Mouse (Mus musculus) hindbrain, embryonic 12.5 days (tissue): ENCODE measurements at regions not wholly inside any gene's neighbourhood (a gene's known extent, or its start where the extent isn't known, plus 50 kb on each side); places are given as distances from the start of the nearest gene placed in this dataset.

Experiments used
- ATAC-seq: fragments of 200-750 bp; cut with Nextera tagmentation; 2 replicates; pipeline ENCODE4 v1.8.0; 2017; ENCODE audit warnings: moderate TSS enrichment; ENCODE audit not compliant: low FRiP score
- H3K27ac ChIP-seq: fragments of 300-500 bp; sonication (generic); 2 replicates; pipeline ENCODE4 v1.5.1; 2016; ENCODE audit warnings: mild to moderate bottlenecking
- H3K27me3 ChIP-seq: fragments of 300-500 bp; sonication (generic); 2 replicates; pipeline ENCODE4 v1.6.1; 2016; ENCODE audit warnings: mild to moderate bottlenecking
- H3K36me3 ChIP-seq: fragments of 300-500 bp; sonication (generic); 2 replicates; pipeline ENCODE4 v1.6.1; 2016; ENCODE audit warnings: mild to moderate bottlenecking
- H3K4me1 ChIP-seq: fragments of 300-500 bp; sonication (generic); 2 replicates; pipeline ENCODE4 v1.6.1; 2016
- H3K4me2 ChIP-seq: fragments of 300-500 bp; sonication (generic); replicated peaks from 2 replicates; pipeline ENCODE4 v1.6.1; 2016; ENCODE audit warnings: mild to moderate bottlenecking
- H3K4me3 ChIP-seq: fragments of 300-500 bp; sonication (generic); 2 replicates; pipeline ENCODE4 v1.5.1; 2016; ENCODE audit warnings: mild to moderate bottlenecking
- H3K9ac ChIP-seq: fragments of 300-500 bp; sonication (generic); 2 replicates; pipeline ENCODE4 v1.6.1; 2016; ENCODE audit warnings: mild to moderate bottlenecking, moderate library complexity
- H3K9me3 ChIP-seq: fragments of 300-500 bp; sonication (generic); replicated peaks from 2 replicates; pipeline ENCODE4 v1.6.1; 2016; ENCODE audit warnings: mild to moderate bottlenecking
- whole genome bisulfite sequencing: fragments of 180-500 bp; shearing (Covaris S2); methylation state at CpG from one replicate; pipeline ENCODE4 v1.1.7; 2016; 5-methylcytosine and 5-hydroxymethylcytosine counted together

- Histone ChIP-seq H3K4me3 (no peak overlapping the region), H3K27me3 (no peaks in the 10 kb centered on the region), H3K27ac (no peak overlapping the region), H3K9me3 (no peaks in the 10 kb centered on the region), H3K36me3 (no peaks in the 10 kb centered on the region), H3K4me1 (no peaks in the 10 kb centered on the region), H3K9ac (no peak overlapping the region), H3K4me2 (no peak overlapping the region)
- 90% methylated on average over 10 of the region's 10 CpGs for WGBS
- ATAC-seq = no peak
Measured at GRCm38 (mm10) chr3:53729131-53729530, 72.0 kb upstream of the Frem2 start.

DNA sequence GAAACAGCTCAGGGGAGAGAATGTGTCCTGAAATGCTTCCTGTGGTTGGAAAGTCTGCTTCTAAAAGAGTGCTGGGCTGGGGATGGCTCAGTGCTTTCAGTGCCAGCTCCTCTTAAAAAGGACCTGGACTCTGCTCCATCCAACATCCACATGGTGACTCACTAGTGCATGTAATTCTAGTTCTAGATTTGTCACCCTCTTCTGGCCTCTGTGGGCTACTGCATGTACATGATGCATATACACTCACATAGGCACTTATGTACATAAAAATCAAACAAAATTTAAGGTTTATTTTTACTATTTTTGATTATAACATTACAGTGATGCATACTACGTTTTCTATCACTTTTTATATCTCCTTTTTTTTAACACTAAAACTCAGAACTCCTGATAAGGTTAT, 70.6 kb upstream of the Frem2 start:
- H3K27me3 ChIP-seq = no peaks in the 10 kb centered on the region
- H3K27ac ChIP-seq = no peak overlapping the region
- H3K9me3 ChIP-seq = no peaks in the 10 kb centered on the region
- no peak overlapping the region for H3K9ac ChIP-seq
- no peak overlapping the region for H3K4me3 ChIP-seq
- no peak overlapping the region for H3K4me2 ChIP-seq
- H3K4me1 ChIP-seq = no peaks in the 10 kb centered on the region
- 74% methylated on average over 1 of the region's 1 CpGs for WGBS
- ATAC-seq = no peak
- H3K36me3 ChIP-seq = no peaks in the 10 kb centered on the region

DNA sequence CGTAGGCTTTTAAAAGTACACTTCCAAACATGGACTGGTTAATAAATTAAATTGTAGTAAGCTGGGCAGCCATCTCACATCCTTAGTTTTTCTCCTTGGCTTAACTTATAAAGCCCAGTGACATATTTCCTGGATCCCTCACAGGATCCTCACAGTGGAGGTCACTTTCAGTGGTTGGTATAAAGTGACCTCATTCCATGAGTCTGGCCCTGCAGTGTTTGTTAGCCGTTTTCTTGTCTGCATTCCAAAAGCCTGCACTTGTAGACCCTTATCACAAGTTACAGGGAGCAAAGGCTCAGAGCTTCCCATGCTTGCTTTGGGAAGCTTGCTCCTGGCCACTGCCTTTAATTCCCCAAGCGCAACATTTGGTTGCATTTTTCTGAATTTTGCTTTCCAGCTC, 49.9 kb upstream of the Frem2 start:
- no peak overlapping the region for H3K4me3 ChIP-seq
- no peaks in the 10 kb centered on the region for H3K36me3 ChIP-seq
- no peaks in the 10 kb centered on the region for H3K27me3 ChIP-seq
- H3K4me2 ChIP-seq = no peak overlapping the region
- no peak overlapping the region for H3K9ac ChIP-seq
- no peaks in the 10 kb centered on the region; the same call in 1 of the 2 replicates for H3K4me1 ChIP-seq
- H3K9me3 ChIP-seq = no peaks in the 10 kb centered on the region
- 73% methylated on average over 3 of the region's 3 CpGs for WGBS
- no peak overlapping the region for H3K27ac ChIP-seq
- no peak for ATAC-seq
